Mouse (Mus musculus): Measurements from ENCODE around the gene Rec114. TPM values are rescaled to one million over a fixed set of nuclear protein-coding genes. Genes with fewer than 3 reads are reported as not detected.

The Rec114 gene
- polyA plus RNA-seq, 1 experiment: 0.35 TPM

GRCm38 (mm10) chr9:58656396-58656795 is 87.4 kb downstream of the Rec114 start:
- no peaks in the 10 kb centered on the region for H3K79me2 ChIP-seq (ENCODE audit: control insufficient read depth, insufficient read depth)
- no peak for TF ChIP-seq POLR2AphosphoS2 (IDR thresholded peaks at IDR 0.05; ENCODE audit: insufficient read length, low read depth)
- no peak for TF ChIP-seq MAX (IDR thresholded peaks at IDR 0.05; ENCODE audit: low read depth)
- TF ChIP-seq SRF (IDR thresholded peaks at IDR 0.05; ENCODE audit: control insufficient read depth, insufficient read length, low read depth): no peak
- TF ChIP-seq REST (IDR thresholded peaks at IDR 0.05; ENCODE audit: insufficient read depth, insufficient read length): no peak
- TF ChIP-seq TCF12 (IDR thresholded peaks at IDR 0.05; ENCODE audit: insufficient read depth, poor library complexity, severe bottlenecking): no peak
- no peak for TF ChIP-seq CEBPB (IDR thresholded peaks at IDR 0.05; ENCODE audit: insufficient read depth, poor library complexity, severe bottlenecking)
- no peak for TF ChIP-seq POLR2A (IDR thresholded peaks at IDR 0.05; ENCODE audit: insufficient read length, low read depth)
- TF ChIP-seq TCF3 (IDR thresholded peaks at IDR 0.05; ENCODE audit: insufficient read length, low read depth): no peak
- TF ChIP-seq USF1 (IDR thresholded peaks at IDR 0.05; ENCODE audit: low read depth): no peak
- TF ChIP-seq E2F4 (IDR thresholded peaks at IDR 0.05; ENCODE audit: insufficient read depth): no peak
- TF ChIP-seq MYOD1 (IDR thresholded peaks at IDR 0.05; ENCODE audit: control insufficient read depth in 1 of 3, insufficient read length in 2 of 3, low read depth in 2 of 3): no peak
- TF ChIP-seq MYOG (IDR thresholded peaks at IDR 0.05; ENCODE audit: control insufficient read depth in 1 of 3, insufficient read depth in 1 of 3, insufficient read length in 2 of 3, low read depth in 2 of 3): no peak
- no peak overlapping the region for H3ac ChIP-seq (ENCODE audit: control insufficient read depth, insufficient read length)
- H3K27me3 ChIP-seq (ENCODE audit: control insufficient read depth, insufficient read depth, insufficient read length): no peaks in the 10 kb centered on the region
- peaks cover 22% of the 10 kb centered on the region for H3K36me3 ChIP-seq (ENCODE audit: control insufficient read depth, insufficient read depth)
- H3K4me3 ChIP-seq: no peak overlapping the region
- H3K4me2 ChIP-seq (ENCODE audit: low read depth): no peak overlapping the region

GRCm38 (mm10) chr9:58654494-58654893 is 89.3 kb downstream of the Rec114 start:
- TF ChIP-seq MYOD1 (IDR thresholded peaks at IDR 0.05; ENCODE audit: control insufficient read depth in 1 of 3, insufficient read length in 2 of 3, low read depth in 2 of 3) (no peak), TCF3 (IDR thresholded peaks at IDR 0.05; ENCODE audit: insufficient read length, low read depth) (no peak), USF1 (IDR thresholded peaks at IDR 0.05; ENCODE audit: low read depth) (no peak), REST (IDR thresholded peaks at IDR 0.05; ENCODE audit: insufficient read depth, insufficient read length) (no peak), POLR2A (IDR thresholded peaks at IDR 0.05; ENCODE audit: insufficient read length, low read depth) (no peak), SRF (IDR thresholded peaks at IDR 0.05; ENCODE audit: control insufficient read depth, insufficient read length, low read depth) (no peak), POLR2AphosphoS2 (IDR thresholded peaks at IDR 0.05; ENCODE audit: insufficient read length, low read depth) (no peak), MYOG (IDR thresholded peaks at IDR 0.05; ENCODE audit: control insufficient read depth in 1 of 3, insufficient read depth in 1 of 3, insufficient read length in 2 of 3, low read depth in 2 of 3) (no peak), CEBPB (IDR thresholded peaks at IDR 0.05; ENCODE audit: insufficient read depth, poor library complexity, severe bottlenecking) (no peak), TCF12 (IDR thresholded peaks at IDR 0.05; ENCODE audit: insufficient read depth, poor library complexity, severe bottlenecking) (no peak), MAX (IDR thresholded peaks at IDR 0.05; ENCODE audit: low read depth) (no peak), E2F4 (IDR thresholded peaks at IDR 0.05; ENCODE audit: insufficient read depth) (no peak)
- Histone ChIP-seq H3K36me3 (ENCODE audit: control insufficient read depth, insufficient read depth) (peaks cover 35% of the 10 kb centered on the region), H3K4me3 (no peak overlapping the region), H3K79me2 (ENCODE audit: control insufficient read depth, insufficient read depth) (no peaks in the 10 kb centered on the region), H3K27me3 (ENCODE audit: control insufficient read depth, insufficient read depth, insufficient read length) (no peaks in the 10 kb centered on the region), H3ac (ENCODE audit: control insufficient read depth, insufficient read length) (no peak overlapping the region), H3K4me2 (ENCODE audit: low read depth) (no peak overlapping the region)

- H3K36me3 ChIP-seq (ENCODE audit: control insufficient read depth, insufficient read depth): peaks cover 28% of the 10 kb centered on the region
- H3K27me3 ChIP-seq (ENCODE audit: control insufficient read depth, insufficient read depth, insufficient read length): no peaks in the 10 kb centered on the region
- H3ac ChIP-seq (ENCODE audit: control insufficient read depth, insufficient read length): no peak overlapping the region
- H3K4me3 ChIP-seq: no peak overlapping the region
- H3K4me2 ChIP-seq (ENCODE audit: low read depth): no peak overlapping the region
- no peaks in the 10 kb centered on the region for H3K79me2 ChIP-seq (ENCODE audit: control insufficient read depth, insufficient read depth)
- TF ChIP-seq MYOG (IDR thresholded peaks at IDR 0.05; ENCODE audit: control insufficient read depth in 1 of 3, insufficient read depth in 1 of 3, insufficient read length in 2 of 3, low read depth in 2 of 3) (no peak), TCF12 (IDR thresholded peaks at IDR 0.05; ENCODE audit: insufficient read depth, poor library complexity, severe bottlenecking) (no peak), E2F4 (IDR thresholded peaks at IDR 0.05; ENCODE audit: insufficient read depth) (no peak), POLR2AphosphoS2 (IDR thresholded peaks at IDR 0.05; ENCODE audit: insufficient read length, low read depth) (no peak), SRF (IDR thresholded peaks at IDR 0.05; ENCODE audit: control insufficient read depth, insufficient read length, low read depth) (no peak), REST (IDR thresholded peaks at IDR 0.05; ENCODE audit: insufficient read depth, insufficient read length) (no peak)
These were observed 91.8 kb downstream of the Rec114 start for GRCm38 (mm10) chr9:58651993-58652392.

GRCm38 (mm10) chr9:58649265-58649626 is 94.5 kb downstream of the Rec114 start:
- peaks cover 37% of the 10 kb centered on the region for H3K36me3 ChIP-seq (ENCODE audit: control insufficient read depth, insufficient read depth)
- TF ChIP-seq CEBPB (IDR thresholded peaks at IDR 0.05; ENCODE audit: insufficient read depth, poor library complexity, severe bottlenecking): no peak
- TF ChIP-seq POLR2A (IDR thresholded peaks at IDR 0.05; ENCODE audit: insufficient read length, low read depth): no peak
- no peak for TF ChIP-seq REST (IDR thresholded peaks at IDR 0.05; ENCODE audit: insufficient read depth, insufficient read length)
- peak in 2 of 3 experiments; percentile 28 to 36 for TF ChIP-seq MYOD1 (IDR thresholded peaks at IDR 0.05; ENCODE audit: control insufficient read depth in 1 of 3, insufficient read length in 2 of 3, low read depth in 2 of 3)
- TF ChIP-seq SRF (IDR thresholded peaks at IDR 0.05; ENCODE audit: control insufficient read depth, insufficient read length, low read depth): no peak
- no peak for TF ChIP-seq MYOG (IDR thresholded peaks at IDR 0.05; ENCODE audit: control insufficient read depth in 1 of 3, insufficient read depth in 1 of 3, insufficient read length in 2 of 3, low read depth in 2 of 3)
- no peak for TF ChIP-seq TCF3 (IDR thresholded peaks at IDR 0.05; ENCODE audit: insufficient read length, low read depth)

More at GRCm38 (mm10) chr9:58649265-58649626, 94.5 kb downstream of the Rec114 start:
- Histone ChIP-seq H3K79me2 (ENCODE audit: control insufficient read depth, insufficient read depth) (no peaks in the 10 kb centered on the region), H3ac (ENCODE audit: control insufficient read depth, insufficient read length) (no peak overlapping the region), H3K27me3 (ENCODE audit: control insufficient read depth, insufficient read depth, insufficient read length) (no peaks in the 10 kb centered on the region), H3K4me2 (ENCODE audit: low read depth) (no peak overlapping the region), H3K4me3 (no peak overlapping the region)
